Mouse (Mus musculus) liver, postnatal 0 days (tissue): ENCODE data around the gene Snx29.

Experiments used
- CTCF ChIP-seq: sonication (generic); IDR thresholded peaks from 2 replicates; pipeline ENCODE4 v1.5.1; 2016; ENCODE audit warnings: antibody characterized with exemption, low read depth
- EP300 ChIP-seq: IDR thresholded peaks from 2 replicates; pipeline ENCODE4 v1.6.1; 2016; ENCODE audit warnings: antibody characterized with exemption, low read depth, mild to moderate bottlenecking

DNA sequence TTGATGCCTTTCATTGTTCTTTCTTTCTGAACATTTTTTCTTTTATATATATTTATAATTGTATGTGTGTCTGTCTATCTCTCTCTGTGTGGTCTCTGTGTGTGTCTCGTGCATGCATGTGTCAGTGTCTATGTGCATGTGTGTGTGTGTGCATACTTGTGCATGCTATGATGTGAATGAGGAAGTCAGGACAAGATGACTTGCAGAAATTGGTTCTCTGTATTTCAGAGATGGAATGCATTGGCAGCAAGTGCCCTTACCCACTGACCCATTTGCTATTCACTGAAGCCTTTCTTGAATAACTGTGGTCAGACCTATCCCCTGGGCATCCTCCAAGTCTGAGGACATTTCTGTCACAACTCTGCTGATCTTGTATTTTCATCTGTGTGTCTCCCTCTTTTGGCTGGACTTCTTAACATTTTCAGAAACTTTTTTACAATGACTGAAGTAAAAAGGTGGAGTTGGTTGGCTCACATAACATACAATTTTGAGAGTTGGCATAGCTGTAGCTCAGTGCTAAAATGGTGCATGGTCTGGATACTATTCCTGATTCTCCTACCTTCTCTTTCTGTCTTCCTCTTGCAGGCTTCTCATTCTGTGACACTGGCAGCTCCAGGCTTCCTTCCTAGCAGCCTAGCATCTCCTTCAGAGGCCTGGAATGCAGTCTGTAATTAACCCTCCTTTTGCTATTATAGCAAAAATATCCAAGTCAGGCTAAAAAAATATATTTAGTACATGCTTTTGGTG lies 278.8 kb downstream of the Snx29 start:
- TF ChIP-seq CTCF, result no peak
- no peak for TF ChIP-seq EP300
